Mouse (Mus musculus) mouse trophoblast stem cell (cell line): ENCODE measurements at regions not wholly inside any gene's neighbourhood (a gene's known extent, or its start where the extent isn't known, plus 50 kb on each side); places are given as distances from the start of the nearest gene placed in this dataset.

Experiments
- in situ Hi-C, 2 experiments: fragments of 300-500 bp; cut with MseI, MboI; formaldehyde crosslinking; loops; 2 replicates in 1 of 2; 3 replicates in 1 of 2; pipeline ENCODE4 v1.15.1; 2025

- in situ Hi-C loops = no loop called here
Measured at GRCm38 (mm10) chr17:83899588-83900152, 51.9 kb upstream of the Haao start.

GRCm38 (mm10) chr17:83898531-83898930 is 50.8 kb upstream of the Haao start:
- in situ Hi-C loops = no loop called here
